In genomic region chr16:94536417-94537158, GRCm38 (mm10) we compare ENCODE assay signal across 11 mouse cellular contexts. TPM values are rescaled to one million over a fixed set of nuclear protein-coding genes. Genes with fewer than 3 reads are reported as not detected.
DNase-seq lines count a peak whose midpoint lies in the region; ATAC-seq and TF ChIP-seq lines count a peak whose summit lies in the region.
"Had no signal": no experiment of that assay in that cellular context is flagged by ENCODE, and none has a peak within 500 bp of the region (broad histone marks: within the 10 kb centered on the region; RNA-seq: fewer than 3 reads in every experiment).

No protein-coding gene starts in this region.

- peaks cover 7% of the 10 kb centered on the region; the same call in 1 of the 2 replicates for H3K4me1 ChIP-seq in kidney, embryonic 14.5 days (ENCODE audit: control insufficient read depth, insufficient read depth, low read length)
- H3K4me1 ChIP-seq: neural tube, embryonic 12.5 days had no signal

- no peak overlapping the region for H3K27ac ChIP-seq in kidney, embryonic 14.5 days (ENCODE audit: low read depth, low read length)
- H3K27ac ChIP-seq in gastrocnemius, adult 2 months, result peak overlapping the region; percentile 92
- H3K27ac ChIP-seq: neural tube, embryonic 12.5 days had no signal

- H3K9me3 ChIP-seq in kidney, embryonic 14.5 days (ENCODE audit: control insufficient read depth, low read length), result no peaks in the 10 kb centered on the region
- H3K9me3 ChIP-seq: G1E; neural tube, embryonic 12.5 days had no signal

- no peaks in the 10 kb centered on the region for H3K27me3 ChIP-seq in kidney, embryonic 14.5 days (ENCODE audit: control insufficient read depth, insufficient read depth, low read length)
- H3K27me3 ChIP-seq: neural tube, embryonic 12.5 days had no signal

- ATAC-seq in kidney, embryonic 14.5 days (ENCODE audit: low FRiP score, low TSS enrichment), result no peak

- intact Hi-C loops in gastrocnemius, adult 2 months (cut with DNase I), result loop anchor here (2.0 kb wide), 1 partner anchor 34 kb away; the partner anchor contains the start of gene Dyrk1a

- DNase-seq in kidney, adult 11 months, result peak; percentile 61
- DNase-seq in gastrocnemius, adult 2 months, result peak; percentile 77
- DNase-seq in kidney, adult 9 months, result peak; percentile 76
- DNase-seq in mesoderm, embryonic 11.5 days (ENCODE audit: low read depth, low spot score), result peak; percentile 30
- DNase-seq in spleen, adult 18-20 months, result no peak
- no peak for DNase-seq in right cerebral cortex, postnatal 25 days
- no peak for DNase-seq in urinary bladder, postnatal 4 days (ENCODE audit: low spot score in 2 of 2)

- H3K4me2 ChIP-seq in kidney, embryonic 14.5 days (replicated peaks; ENCODE audit: low read depth, low read length), result no peak overlapping the region; the same call in 1 of the 2 replicates
- H3K4me2 ChIP-seq: neural tube, embryonic 12.5 days had no signal

- H3K36me3 ChIP-seq in kidney, embryonic 14.5 days (ENCODE audit: control insufficient read depth, insufficient read depth, low read length), result no peaks in the 10 kb centered on the region
- H3K36me3 ChIP-seq: G1E; neural tube, embryonic 12.5 days had no signal

- WGBS in kidney, embryonic 14.5 days, result 52% methylated on average over 7 of the region's 7 CpGs

- H3K4me3 ChIP-seq in kidney, embryonic 14.5 days (ENCODE audit: low read length), result no peak overlapping the region
- H3K4me3 ChIP-seq in gastrocnemius, adult 2 months, result peak overlapping the region; percentile 58
- H3K4me3 ChIP-seq: erythroblast, embryonic 14.5 days; neural tube, embryonic 12.5 days had no signal

- H3K9ac ChIP-seq in kidney, embryonic 14.5 days (ENCODE audit: low read depth, low read length), result no peak overlapping the region
- H3K9ac ChIP-seq: neural tube, embryonic 12.5 days had no signal

- no peak for TF ChIP-seq CTCF in gastrocnemius, adult 2 months (IDR thresholded peaks at IDR 0.05)

RNA-seq across cellular contexts. Expression of gene Vps26c, which starts 10.0 kb away (rescaled TPM):
- 45.1 and 59.2 TPM in 2 replicates for polyA plus RNA-seq in kidney, embryonic 14.5 days (2014; fragmentation: Nextera tagmentation; extraction: Ambion mirVana)
- 10 to 100 TPM in 1 of 2 experiments, 1 to 10 TPM in 1; 8.2 to 10.4 TPM for total RNA-seq in gastrocnemius, adult 2 months (2021)

RNA-seq across cellular contexts. Expression of gene Dyrk1a, which starts 33.2 kb away (rescaled TPM):
- 13.3 and 18.2 TPM in 2 replicates for polyA plus RNA-seq in kidney, embryonic 14.5 days (2014; fragmentation: Nextera tagmentation; extraction: Ambion mirVana)
- 10 to 100 TPM; 94.4 to 98.0 TPM for total RNA-seq in gastrocnemius, adult 2 months (2021)

Comparison
In these comparisons a context has a peak if more than half of its experiments do, and no peak if none do; other contexts are left out.
1. DNase-seq: peak in kidney, adult 11 months (single experiment), gastrocnemius, adult 2 months (single experiment), kidney, adult 9 months (single experiment) and mesoderm, embryonic 11.5 days (single experiment); none in spleen, adult 18-20 months (0 of 2), right cerebral cortex, postnatal 25 days (single experiment) and urinary bladder, postnatal 4 days (0 of 2).